Mouse (Mus musculus) G1E (cell line): ENCODE measurements at regions not wholly inside any gene's neighbourhood (a gene's known extent, or its start where the extent isn't known, plus 50 kb on each side); places are given as distances from the start of the nearest gene placed in this dataset.
"Not testable (repeated sequence)": the region's sequence is repeated elsewhere in the genome, so short reads cannot be mapped to it uniquely, and the experiment has no call there.

Experiments
- ATAC-seq: 2 replicates; pipeline ENCODE4 v1.8.0; 2016; ENCODE audit warnings: mild to moderate bottlenecking; ENCODE audit not compliant: insufficient number of reproducible peaks, poor library complexity, low FRiP score, severe bottlenecking; ENCODE audit errors: extremely low read depth
- DNase-seq: peaks from one replicate; pipeline ENCODE4 v3.0.0; 2012; ENCODE audit warnings: low spot score
- H3K27me3 ChIP-seq: 2 replicates; pipeline ENCODE4 v1.6.1; 2012; ENCODE audit warnings: mild to moderate bottlenecking, low read length, inconsistent platforms; ENCODE audit not compliant: insufficient read depth
- H3K36me3 ChIP-seq: replicated peaks from 2 replicates; pipeline ENCODE3; 2012; ENCODE audit warnings: mild to moderate bottlenecking, inconsistent platforms
- H3K4me1 ChIP-seq: 2 replicates; pipeline ENCODE4 v1.6.1; 2012; ENCODE audit warnings: low read depth, low read length, inconsistent platforms, mixed read lengths; ENCODE audit not compliant: insufficient read depth
- H3K4me3 ChIP-seq: 2 replicates; pipeline ENCODE4 v1.5.1; 2012; ENCODE audit warnings: low read depth, mild to moderate bottlenecking, inconsistent platforms, low read length, moderate library complexity, mixed read lengths
- H3K9me3 ChIP-seq: replicated peaks from 2 replicates; pipeline ENCODE4 v1.6.1; 2012; ENCODE audit warnings: inconsistent platforms
- CTCF ChIP-seq: IDR thresholded peaks from 2 replicates; pipeline ENCODE4 v1.5.1; 2012; ENCODE audit warnings: low read depth, low read length, inconsistent platforms, mixed read lengths
- GATA1 ChIP-seq: IDR thresholded peaks from 2 replicates; pipeline ENCODE4 v1.6.1; 2012; ENCODE audit warnings: borderline replicate concordance, low read length, inconsistent platforms, mixed read lengths
- GATA2 ChIP-seq: IDR thresholded peaks from 2 replicates; pipeline ENCODE4 v1.6.1; 2012; ENCODE audit warnings: low read depth, low read length, inconsistent platforms, borderline replicate concordance
- POLR2AphosphoS5 ChIP-seq: IDR thresholded peaks from 2 replicates; pipeline ENCODE4 v1.6.1; 2012; ENCODE audit warnings: low read depth, low read length, inconsistent platforms; ENCODE audit not compliant: insufficient replicate concordance
- TAL1 ChIP-seq: conservative IDR thresholded peaks from 2 replicates; pipeline ENCODE4 v1.6.1; 2012; ENCODE audit warnings: low read depth, low read length, inconsistent platforms, mixed read lengths

DNA sequence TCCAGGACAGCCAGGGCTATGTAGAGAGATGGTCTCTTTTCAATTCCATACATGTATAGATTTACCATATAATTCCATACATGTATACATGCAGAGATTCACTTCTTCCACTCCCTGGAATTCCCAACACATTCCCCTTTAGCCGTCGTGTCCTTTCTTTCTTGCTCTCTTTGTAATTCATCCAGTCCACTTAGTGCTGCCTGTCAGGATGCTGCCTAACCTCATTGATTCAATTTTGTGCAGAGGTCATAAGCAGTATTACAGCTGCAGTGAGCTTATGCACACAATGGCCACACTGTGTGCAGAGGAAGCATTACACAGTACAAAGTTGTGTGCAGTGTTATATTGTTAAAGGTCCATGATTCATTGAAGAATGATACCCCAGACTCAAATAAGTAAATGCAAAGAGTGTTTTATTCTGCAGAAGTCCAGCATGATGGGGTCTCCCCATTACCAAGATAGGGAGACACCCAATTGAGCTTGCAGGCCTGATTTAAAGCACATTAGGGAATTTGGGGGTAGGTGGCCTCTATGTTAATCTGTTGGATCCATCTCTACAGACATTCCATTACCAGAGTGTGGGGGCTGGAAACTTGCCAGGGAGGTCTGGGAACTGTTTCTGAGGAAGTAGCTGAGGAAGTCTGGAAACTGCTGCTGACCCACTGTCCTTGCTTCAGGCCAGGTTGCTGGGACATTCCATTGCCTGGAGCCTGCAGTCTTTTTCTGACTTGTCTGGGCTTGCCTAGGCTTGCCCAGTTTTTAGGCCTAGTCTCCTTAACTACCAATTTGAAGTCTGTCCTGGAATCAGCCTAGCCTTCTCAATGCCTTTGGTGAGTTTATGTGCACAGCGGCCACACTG lies 72.8 kb downstream of the Fam161a start:
- no peaks in the 10 kb centered on the region for H3K9me3 ChIP-seq
- H3K4me1 ChIP-seq: peaks cover 14% of the 10 kb centered on the region
- DNase-seq (no peak), ATAC-seq (no peak)
- no peaks in the 10 kb centered on the region for H3K36me3 ChIP-seq
- H3K27me3 ChIP-seq: no peaks in the 10 kb centered on the region
- H3K4me3 ChIP-seq: no peak overlapping the region
- TF ChIP-seq CTCF (no peak), TAL1 (no peak), POLR2AphosphoS5 (no peak), GATA1 (no peak), GATA2 (no peak)

DNA sequence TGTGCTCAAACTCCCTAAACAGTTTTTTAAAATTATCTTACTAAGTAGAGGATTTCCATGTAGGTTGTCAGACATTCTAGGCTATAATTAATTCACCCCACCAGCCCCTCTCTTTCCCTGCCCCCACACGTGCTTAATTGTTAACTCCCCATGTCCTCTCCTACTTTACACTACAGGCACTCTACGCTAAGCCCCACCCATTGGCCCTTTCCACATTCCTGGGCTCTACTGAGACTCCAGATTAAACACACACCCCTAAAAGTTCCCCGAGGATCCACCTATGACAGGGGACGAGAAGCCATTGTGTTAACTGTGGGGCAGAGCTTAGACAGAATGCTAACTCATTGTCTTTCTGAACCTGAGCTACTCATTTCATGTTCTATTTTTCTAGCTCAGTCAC lies 74.3 kb downstream of the Fam161a start:
- TF ChIP-seq CTCF (no peak), GATA2 (no peak), TAL1 (no peak), POLR2AphosphoS5 (no peak), GATA1 (no peak)
- H3K4me3 ChIP-seq: no peak overlapping the region
- no peaks in the 10 kb centered on the region for H3K9me3 ChIP-seq

DNA sequence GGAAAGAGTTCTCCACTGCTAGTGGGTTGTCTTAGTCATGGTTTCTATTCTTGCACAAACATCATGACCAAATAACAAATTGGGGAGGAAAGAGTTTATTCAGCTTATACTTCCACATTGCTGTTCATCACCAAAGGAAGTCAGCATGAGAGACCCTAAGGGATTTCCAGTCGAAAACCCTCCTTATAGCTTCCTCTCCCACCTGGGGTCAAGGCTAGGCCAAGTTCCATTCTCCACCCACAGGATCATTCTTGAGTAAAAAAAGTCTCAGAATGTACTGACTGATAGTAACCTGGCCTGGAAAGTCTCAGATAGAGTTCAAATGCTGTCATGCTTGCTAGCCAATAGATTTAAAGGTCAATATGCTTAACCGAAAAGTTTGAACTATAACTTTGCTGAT lies 76.5 kb downstream of the Fam161a start:
- not testable (repeated sequence) for H3K9me3 ChIP-seq, ATAC-seq, H3K36me3 ChIP-seq, H3K27me3 ChIP-seq, DNase-seq, H3K4me3 ChIP-seq
- peaks cover 10% of the 10 kb centered on the region for H3K4me1 ChIP-seq

More for the DNA sequence above, 74.3 kb downstream of the Fam161a start:
- Histone ChIP-seq H3K36me3 (no peaks in the 10 kb centered on the region), H3K27me3 (no peaks in the 10 kb centered on the region), H3K4me1 (peaks cover 11% of the 10 kb centered on the region)
- ATAC-seq (no peak), DNase-seq (no peak)

DNA sequence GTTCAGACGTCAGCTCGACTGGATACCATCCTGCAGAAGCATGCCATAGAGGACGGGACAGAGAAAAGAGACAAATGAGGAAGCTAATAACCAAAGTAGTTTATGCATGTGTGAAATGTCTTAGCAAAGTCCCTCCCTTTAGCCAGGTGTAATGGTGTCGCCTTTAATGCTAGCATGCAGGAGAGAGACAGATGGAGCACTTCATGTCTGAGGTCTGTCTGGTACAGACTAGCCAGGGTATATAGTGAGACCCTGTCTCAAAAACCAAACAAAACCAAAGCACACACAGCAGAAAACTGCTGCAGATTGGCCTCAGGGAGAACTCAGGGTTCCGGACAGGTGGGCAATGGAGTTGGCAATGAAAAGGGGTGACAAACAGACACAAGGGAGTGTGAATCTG lies 88.0 kb downstream of the Fam161a start:
- DNase-seq: no peak
- TF ChIP-seq POLR2AphosphoS5 (no peak), GATA2 (no peak), GATA1 (no peak), TAL1 (no peak), CTCF (no peak)
- ATAC-seq: no peak
- Histone ChIP-seq H3K36me3 (no peaks in the 10 kb centered on the region), H3K4me1 (no peaks in the 10 kb centered on the region), H3K27me3 (peaks cover 13% of the 10 kb centered on the region; the same call in 1 of the 2 replicates), H3K9me3 (0 out of 2 replicates have a peak, but pooled peaks cover 4% of the 10 kb centered on the region), H3K4me3 (no peak overlapping the region)

DNA sequence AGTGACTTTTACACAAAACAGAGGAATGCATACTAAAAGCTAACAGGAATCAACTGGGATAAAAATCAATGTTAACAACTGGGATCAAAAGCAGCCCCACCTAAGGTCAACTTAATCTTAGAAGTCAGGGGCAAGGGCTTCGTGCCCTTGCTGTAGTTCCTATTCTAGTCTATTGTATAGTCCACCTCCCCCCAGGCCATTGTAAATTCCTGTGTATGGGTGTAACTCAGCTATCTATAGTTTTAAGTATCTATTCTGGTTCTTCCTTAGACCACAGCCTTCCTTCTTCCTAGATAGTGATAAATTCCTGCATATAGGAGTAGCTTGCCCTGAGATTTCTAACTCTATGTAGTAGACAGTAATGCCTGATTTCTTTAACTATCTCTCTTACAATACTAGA lies 88.4 kb downstream of the Fam161a start:
- not testable (repeated sequence) for H3K36me3 ChIP-seq, H3K4me3 ChIP-seq, DNase-seq, H3K4me1 ChIP-seq, H3K9me3 ChIP-seq, ATAC-seq
- H3K27me3 ChIP-seq: peaks cover 13% of the 10 kb centered on the region; the same call in 1 of the 2 replicates

DNA sequence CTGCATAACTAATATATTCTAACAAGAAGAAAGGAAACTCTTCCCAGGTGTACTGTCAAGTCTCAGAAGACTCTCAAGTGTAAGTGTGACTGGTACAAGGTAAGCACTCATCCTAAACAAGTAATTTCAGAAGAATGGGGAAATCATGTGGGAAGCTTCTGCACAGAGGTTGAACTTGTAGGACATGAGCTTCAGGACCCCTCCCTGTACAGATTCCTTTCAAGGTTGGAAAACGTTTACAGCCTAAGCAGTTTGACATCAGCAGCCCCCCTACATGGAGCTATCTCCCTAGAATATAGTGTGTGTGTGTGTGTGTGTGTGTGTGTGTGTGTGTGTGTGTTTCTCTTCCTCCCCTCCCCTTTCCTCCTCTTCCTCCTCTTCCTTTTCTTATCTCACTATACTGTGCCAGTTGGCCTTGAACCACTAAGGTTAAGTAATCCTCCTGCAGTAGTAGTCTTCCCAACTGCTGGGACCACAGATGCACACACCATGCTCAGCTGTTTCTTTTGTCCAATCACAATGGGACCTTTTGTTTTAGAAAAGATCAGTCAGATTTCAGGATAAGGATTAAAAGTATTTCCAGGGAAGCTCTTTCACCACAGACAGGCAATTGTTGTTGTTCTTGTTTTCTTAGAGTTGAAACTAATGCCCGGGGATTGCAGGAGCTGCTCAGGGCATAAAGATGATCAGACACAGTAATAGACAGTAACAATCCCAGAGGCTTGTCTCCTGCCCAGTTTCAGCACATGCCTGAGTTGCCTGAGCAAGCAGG lies 89.3 kb downstream of the Fam161a start:
- Histone ChIP-seq H3K4me1 (no peaks in the 10 kb centered on the region), H3K9me3 (0 out of 2 replicates have a peak, but pooled peaks cover 4% of the 10 kb centered on the region), H3K4me3 (no peak overlapping the region), H3K36me3 (no peaks in the 10 kb centered on the region), H3K27me3 (peaks cover 13% of the 10 kb centered on the region; the same call in 1 of the 2 replicates)
- TF ChIP-seq GATA2 (no peak), GATA1 (no peak), POLR2AphosphoS5 (no peak), TAL1 (no peak), CTCF (no peak)
- DNase-seq (no peak), ATAC-seq (no peak)
